ENCODE assay signal across 23 mouse cellular contexts in the genomic region with DNA sequence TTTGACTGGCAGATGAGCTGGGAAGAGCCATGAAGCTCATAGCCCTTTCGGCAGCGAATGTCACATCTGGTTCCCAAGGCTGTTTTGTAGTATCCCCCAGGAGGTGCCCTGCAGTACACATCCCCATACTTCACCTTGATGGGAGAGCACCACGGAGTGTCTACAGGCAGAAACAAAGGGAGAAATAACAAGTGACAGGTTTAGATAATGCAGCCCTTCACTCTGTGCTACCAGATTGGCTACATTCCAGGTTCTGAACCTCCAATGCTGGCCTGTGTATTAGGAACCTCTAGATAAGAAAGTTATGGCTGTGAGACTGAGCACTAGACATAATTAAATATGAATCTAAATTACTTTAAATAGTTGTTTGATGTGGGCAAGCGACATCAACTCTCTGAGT. TPM values are rescaled to one million over a fixed set of nuclear protein-coding genes. Genes with fewer than 3 reads are reported as not detected.
DNase-seq lines count a peak whose midpoint lies in the region; ATAC-seq and TF ChIP-seq lines count a peak whose summit lies in the region.
"Had no signal": no experiment of that assay in that cellular context is flagged by ENCODE, and none has a peak within 500 bp of the region (broad histone marks: within the 10 kb centered on the region; RNA-seq: fewer than 3 reads in every experiment).

No protein-coding gene starts in this region.

- H3K4me2 ChIP-seq in stomach, postnatal 0 days (replicated peaks; ENCODE audit: low read depth) = no peak overlapping the region

- ATAC-seq in megakaryocyte progenitor cell, adult 5-6 weeks (replicated peaks; ENCODE audit: poor library complexity) = peak; percentile 63
- ATAC-seq in megakaryocyte-erythroid progenitor cell, adult 5-6 weeks (replicated peaks; ENCODE audit: low FRiP score, low TSS enrichment, poor library complexity, severe bottlenecking) = peak; percentile 82
- no peak for ATAC-seq in stomach, postnatal 0 days (ENCODE audit: low FRiP score, low TSS enrichment)
- ATAC-seq: activated CD4-positive, CD25-positive, alpha-beta regulatory T cell, adult 4 months; CD4-positive, CD25-positive, alpha-beta regulatory T cell, adult 4 months; Patski had no signal

- no peak for TF ChIP-seq EP300 in MEL (IDR thresholded peaks at IDR 0.05; ENCODE audit: low read depth in 1 of 2, low read length in 2 of 2)
- no peak for TF ChIP-seq EP300 in stomach, postnatal 0 days (optimal IDR thresholded peaks at IDR 0.05)

- no peaks in the 10 kb centered on the region for H3K79me2 ChIP-seq in MEL (ENCODE audit: control insufficient read depth, insufficient read depth, low read length, poor library complexity)

- TF ChIP-seq CTCF in MEL (IDR thresholded peaks at IDR 0.05 in 2 of 3, conservative IDR thresholded peaks at IDR 0.05 in 1 of 3; ENCODE audit: control insufficient read depth in 1 of 3, insufficient read depth in 1 of 3, low read depth in 2 of 3, low read length in 3 of 3, poor library complexity in 1 of 3, severe bottlenecking in 1 of 3) = no peak
- no peak for TF ChIP-seq CTCF in stomach, postnatal 0 days (IDR thresholded peaks at IDR 0.05; ENCODE audit: low read depth)

- no peak for TF ChIP-seq POLR2A in MEL (IDR thresholded peaks at IDR 0.05; ENCODE audit: control insufficient read depth in 1 of 2, insufficient read depth in 1 of 2, low read depth in 1 of 2, low read length in 2 of 2, poor library complexity in 1 of 2)

- no peak overlapping the region for H3K9ac ChIP-seq in MEL (ENCODE audit: control insufficient read depth, low read depth, low read length, poor library complexity, severe bottlenecking)
- no peak overlapping the region for H3K9ac ChIP-seq in stomach, postnatal 0 days (ENCODE audit: low read length)

- no peaks in the 10 kb centered on the region for H3K4me1 ChIP-seq in MEL (ENCODE audit: control insufficient read depth in 1 of 2, insufficient read depth in 2 of 2, low read length in 2 of 2)
- H3K4me1 ChIP-seq in stomach, postnatal 0 days (replicated peaks; ENCODE audit: control insufficient read depth, insufficient read depth) = no peaks in the 10 kb centered on the region

- no peak for TF ChIP-seq RAD21 in MEL (IDR thresholded peaks at IDR 0.05; ENCODE audit: low read depth, low read length)

- no peaks in the 10 kb centered on the region for H3K36me3 ChIP-seq in MEL (ENCODE audit: control insufficient read depth in 1 of 2, insufficient read depth in 2 of 2, low read length in 2 of 2)
- H3K36me3 ChIP-seq in stomach, postnatal 0 days (ENCODE audit: control insufficient read depth, insufficient read depth, low read length) = no peaks in the 10 kb centered on the region
- H3K36me3 ChIP-seq: G1E had no signal

- H3K27me3 ChIP-seq in MEL (ENCODE audit: control insufficient read depth in 1 of 2, insufficient read depth in 2 of 2, low read length in 2 of 2) = no peaks in the 10 kb centered on the region
- H3K27me3 ChIP-seq in stomach, postnatal 0 days (ENCODE audit: control insufficient read depth, insufficient read depth, low read length) = no peaks in the 10 kb centered on the region
- H3K27me3 ChIP-seq: CH12.LX had no signal

- WGBS in stomach, postnatal 0 days = 73% methylated on average over 4 of the region's 4 CpGs

- no peaks in the 10 kb centered on the region for H3K9me3 ChIP-seq in MEL (replicated peaks; ENCODE audit: insufficient read depth, low read length)
- no peaks in the 10 kb centered on the region for H3K9me3 ChIP-seq in stomach, postnatal 0 days (ENCODE audit: control insufficient read depth, low read length)
- H3K9me3 ChIP-seq: G1E had no signal

- peak; percentile 3 for DNase-seq in MEL (ENCODE audit: low read depth, low spot score)
- no peak for DNase-seq in embryo, embryonic 10.5 days (ENCODE audit: low spot score)
- DNase-seq in stomach, postnatal 0 days (ENCODE audit: low spot score) = no peak
- no peak for DNase-seq in urinary bladder, adult 18-20 months (ENCODE audit: low spot score in 2 of 2)
- DNase-seq: adrenal gland, adult 2 months; adrenal gland, adult 8-10 months; adrenal gland, postnatal 10 days; adrenal gland, postnatal 14 days; adrenal gland, postnatal 25 days; adrenal gland, postnatal 36 days; B cell, adult 2 months; cerebellum, adult 11 months; cerebellum, adult 11-12 months; cerebellum, adult 18-20 months; cerebellum, adult 2 months had no signal

- H3K27ac ChIP-seq in MEL (ENCODE audit: control insufficient read depth, low read depth, low read length) = no peak overlapping the region
- H3K27ac ChIP-seq in stomach, postnatal 0 days (replicated peaks) = no peak overlapping the region

- no peak overlapping the region for H3K4me3 ChIP-seq in MEL (ENCODE audit: control insufficient read depth in 1 of 2, insufficient read depth in 1 of 2, low read depth in 2 of 2, low read length in 2 of 2)
- H3K4me3 ChIP-seq in stomach, postnatal 0 days (ENCODE audit: low read depth, low read length) = no peak overlapping the region

TF ChIP-seq in MEL, 35 proteins besides CTCF, POLR2A, EP300 and RAD21:
- no peak for TF ChIP-seq NELFE (IDR thresholded peaks at IDR 0.05; ENCODE audit: low read depth, low read length)
- no peak for TF ChIP-seq GABPA (IDR thresholded peaks at IDR 0.05; ENCODE audit: low read depth, low read length)
- no peak for TF ChIP-seq MEF2A (IDR thresholded peaks at IDR 0.05; ENCODE audit: extremely low read depth, insufficient replicate concordance, low read depth, low read length, poor library complexity, severe bottlenecking)
- TF ChIP-seq KAT2A (conservative IDR thresholded peaks at IDR 0.05; ENCODE audit: low read depth, low read length) = no peak
- no peak for TF ChIP-seq ETS1 (IDR thresholded peaks at IDR 0.05; ENCODE audit: low read depth, low read length)
- TF ChIP-seq MAX (IDR thresholded peaks at IDR 0.05; ENCODE audit: low read length) = no peak
- TF ChIP-seq MAZ (IDR thresholded peaks at IDR 0.05; ENCODE audit: low read depth, low read length) = no peak
- no peak for TF ChIP-seq ZNF384 (IDR thresholded peaks at IDR 0.05; ENCODE audit: low read depth, low read length)
- no peak for TF ChIP-seq ZMIZ1 (IDR thresholded peaks at IDR 0.05; ENCODE audit: low read depth, low read length)
- TF ChIP-seq SMC3 (IDR thresholded peaks at IDR 0.05; ENCODE audit: low read depth, low read length) = no peak
- no peak for TF ChIP-seq MYB (IDR thresholded peaks at IDR 0.05; ENCODE audit: low read depth, low read length)
- no peak for TF ChIP-seq USF1 (IDR thresholded peaks at IDR 0.05; ENCODE audit: low read depth, low read length)

RNA-seq across cellular contexts. Expression of gene Srpx, which starts 48.1 kb away (rescaled TPM):
- total RNA-seq in MEL (2012; rRNA removed) = not detected in 2 replicates
- not detected for polyA plus RNA-seq in MEL (2012; ENCODE audit: insufficient read depth in 1 of 2, insufficient read length in 2 of 2, low read depth in 1 of 2, low replicate concordance in 2 of 2, missing spikeins in 1 of 2)
- not detected in 2 replicates for total RNA-seq in megakaryocyte progenitor cell, adult 5-6 weeks (2015)
- not detected in 2 replicates for total RNA-seq in megakaryocyte progenitor cell, adult 5-6 weeks (2017)
- not detected in 2 replicates for total RNA-seq in megakaryocyte-erythroid progenitor cell, adult 5-6 weeks (2014; fragmentation: Nextera tagmentation)
- total RNA-seq in megakaryocyte-erythroid progenitor cell, adult 5-6 weeks (2017) = not detected in 2 replicates
- polyA plus RNA-seq in stomach, postnatal 0 days (2015; fragmentation: Nextera tagmentation; extraction: Ambion mirVana) = 22.3 and 24.9 TPM in 2 replicates
- total RNA-seq: CH12.LX, G1E had no signal
- polyA plus RNA-seq: activated CD4-positive, CD25-positive, alpha-beta regulatory T cell, adult 4 months; C2C12; CD4-positive, CD25-positive, alpha-beta regulatory T cell, adult 4 months; G1E; Patski had no signal
